Comparison of ENCODE assay signal across 9 mouse cellular contexts in genomic region chr7:92550990-92551392, GRCm38 (mm10). TPM values are rescaled to one million over a fixed set of nuclear protein-coding genes. Genes with fewer than 3 reads are reported as not detected.
DNase-seq lines count a peak whose midpoint lies in the region; ATAC-seq lines count a peak whose summit lies in the region.
"Had no signal": no experiment of that assay in that cellular context is flagged by ENCODE, and none has a peak within 500 bp of the region (broad histone marks: within the 10 kb centered on the region; RNA-seq: fewer than 3 reads in every experiment).

No protein-coding gene starts in this region.

- H3K27me3 ChIP-seq in hindbrain, embryonic 13.5 days = no peaks in the 10 kb centered on the region
- H3K27me3 ChIP-seq: megakaryocyte, embryonic 14.5 days had no signal

- H3K36me3 ChIP-seq in hindbrain, embryonic 13.5 days = no peaks in the 10 kb centered on the region

- no peak overlapping the region for H3K4me3 ChIP-seq in hindbrain, embryonic 13.5 days
- H3K4me3 ChIP-seq: megakaryocyte, embryonic 14.5 days had no signal

- H3K27ac ChIP-seq in hindbrain, embryonic 13.5 days = no peak overlapping the region

- WGBS in hindbrain, embryonic 13.5 days = 54% methylated on average over 4 of the region's 4 CpGs

- H3K4me2 ChIP-seq in hindbrain, embryonic 13.5 days = no peak overlapping the region

- H3K4me1 ChIP-seq in hindbrain, embryonic 13.5 days (replicated peaks) = no peaks in the 10 kb centered on the region

- no peak overlapping the region for H3K9ac ChIP-seq in hindbrain, embryonic 13.5 days

- peak; percentile 49; the same call in 1 of the 2 replicates for ATAC-seq in cerebellum, adult (ENCODE audit: insufficient number of reproducible peaks, low FRiP score, low TSS enrichment)
- ATAC-seq in hindbrain, embryonic 13.5 days (ENCODE audit: low FRiP score) = peak; percentile 68

- no peaks in the 10 kb centered on the region for H3K9me3 ChIP-seq in hindbrain, embryonic 13.5 days

- no peak for DNase-seq in cerebellum, adult 9-11 months
- DNase-seq in lung, postnatal 10 days = peak; percentile 16
- no peak for DNase-seq in lung, postnatal 4 days
- peak; percentile 77 for DNase-seq in cerebellum, adult 9-10 months
- DNase-seq in mesoderm, embryonic 11.5 days (ENCODE audit: low read depth, low spot score) = peak; percentile 65
- DNase-seq in testis, postnatal 14 days (ENCODE audit: low spot score) = no peak

RNA-seq across cellular contexts. Expression of gene Ccdc90b, which starts 10.0 kb away (rescaled TPM):
- 73.0 and 80.1 TPM in 2 replicates for polyA plus RNA-seq in hindbrain, embryonic 13.5 days (2015; fragmentation: Nextera tagmentation; extraction: Ambion mirVana)

Comparison
In these comparisons a context has a peak if more than half of its experiments do, and no peak if none do; other contexts are left out.
1. DNase-seq: peak in lung, postnatal 10 days (single experiment), cerebellum, adult 9-10 months (single experiment) and mesoderm, embryonic 11.5 days (single experiment); none in cerebellum, adult 9-11 months (single experiment), lung, postnatal 4 days (0 of 2) and testis, postnatal 14 days (single experiment).